Mouse (Mus musculus) liver, embryonic 13.5 days (tissue): ENCODE data around the gene Gnai3. TPM values are rescaled to one million over a fixed set of nuclear protein-coding genes. Genes with fewer than 3 reads are reported as not detected.

Experiments used
- polyA plus RNA-seq: library from polyadenylated mRNA; unstranded; fragments of >200 nt; fragmentation: Nextera tagmentation; extraction: Ambion mirVana; gene quantifications from 2 replicates; pipeline ENCODE4 v1.2.1, GENCODE M21; 2015

Gnai3 gene
- polyA plus RNA-seq, 1 experiment from 2014 or later = 67.8 TPM

Other genes starting within 250 kb of the Gnai3 start
- 11.1 and 13.2 TPM in 2 replicates for gene Gstm7, start 214.3 kb downstream of the Gnai3 start, polyA plus RNA-seq
- 9.0 and 12.0 TPM in 2 replicates for gene Gstm6, start 202.4 kb downstream of the Gnai3 start, polyA plus RNA-seq
- 11.4 and 11.8 TPM in 2 replicates for gene Gstm3, start 176.9 kb downstream of the Gnai3 start, polyA plus RNA-seq
- 5.9 and 6.1 TPM in 2 replicates for gene Gstm2, start 159.7 kb downstream of the Gnai3 start, polyA plus RNA-seq
- 264 and 265 TPM in 2 replicates for gene Gstm1, start 128.2 kb downstream of the Gnai3 start, polyA plus RNA-seq
- 17.9 and 19.6 TPM in 2 replicates for gene Gstm4, start 101.3 kb downstream of the Gnai3 start, polyA plus RNA-seq
- gene Ampd2, start 59.5 kb downstream of the Gnai3 start, polyA plus RNA-seq = 46.0 and 48.2 TPM in 2 replicates
- 2.6 and 3.1 TPM in 2 replicates for gene Gnat2, start 53.4 kb downstream of the Gnai3 start, polyA plus RNA-seq
- not detected in 2 replicates for gene Gpr61, start 8.7 kb upstream of the Gnai3 start, polyA plus RNA-seq
- gene Amigo1, start 40.2 kb upstream of the Gnai3 start, polyA plus RNA-seq = 0.35 and 0.51 TPM in 2 replicates
- gene Cyb561d1, start 55.1 kb upstream of the Gnai3 start, polyA plus RNA-seq = 1.7 and 2.0 TPM in 2 replicates
- 3.1 and 3.3 TPM in 2 replicates for gene Atxn7l2, start 64.8 kb upstream of the Gnai3 start, polyA plus RNA-seq
- gene Sypl2, start 80.5 kb upstream of the Gnai3 start, polyA plus RNA-seq = 0.05 and 0.07 TPM in 2 replicates
- 224 and 238 TPM in 2 replicates for gene Psma5, start 110.8 kb upstream of the Gnai3 start, polyA plus RNA-seq
- 2.6 and 2.8 TPM in 2 replicates for gene Sort1, start 137.9 kb upstream of the Gnai3 start, polyA plus RNA-seq
- gene Mybphl, start 218.8 kb upstream of the Gnai3 start, polyA plus RNA-seq = 0.07 and 0.08 TPM in 2 replicates
- 14.9 and 15.8 TPM in 2 replicates for gene Psrc1, start 237.7 kb upstream of the Gnai3 start, polyA plus RNA-seq